Mouse (Mus musculus) intestine, embryonic 16.5 days (tissue): ENCODE measurements around the gene Gm8720. TPM values are rescaled to one million over a fixed set of nuclear protein-coding genes. Genes with fewer than 3 reads are reported as not detected.
"Not testable (repeated sequence)": the region's sequence is repeated elsewhere in the genome, so short reads cannot be mapped to it uniquely, and the experiment has no call there.

Experiments
- ATAC-seq: fragments of 200-750 bp; cut with Nextera tagmentation; 2 replicates; pipeline ENCODE4 v1.8.0; 2017; ENCODE audit warnings: moderate TSS enrichment, moderate library complexity
- H3K27ac ChIP-seq: fragments of 300-500 bp; sonication (generic); 2 replicates; pipeline ENCODE4 v1.5.1; 2014; ENCODE audit warnings: mild to moderate bottlenecking, low read length
- H3K27me3 ChIP-seq: fragments of 300-500 bp; sonication (generic); replicated peaks from 2 replicates; pipeline ENCODE4 v1.6.1; 2014; ENCODE audit warnings: low read length, control low read depth, mixed read lengths; ENCODE audit not compliant: control insufficient read depth, insufficient read depth
- H3K36me3 ChIP-seq: fragments of 300-500 bp; sonication (generic); 2 replicates; pipeline ENCODE4 v1.6.1; 2014; ENCODE audit warnings: low read length, control low read depth; ENCODE audit not compliant: control insufficient read depth, insufficient read depth
- H3K4me1 ChIP-seq: fragments of 300-500 bp; sonication (generic); 2 replicates; pipeline ENCODE4 v1.6.1; 2014; ENCODE audit warnings: low read length, control low read depth, mixed read lengths; ENCODE audit not compliant: control insufficient read depth, insufficient read depth
- H3K4me2 ChIP-seq: fragments of 300-500 bp; sonication (generic); 2 replicates; pipeline ENCODE4 v1.6.1; 2014; ENCODE audit warnings: low read depth, low read length, control low read depth
- H3K4me3 ChIP-seq: fragments of 300-500 bp; sonication (generic); 2 replicates; pipeline ENCODE4 v1.5.1; 2014; ENCODE audit warnings: mild to moderate bottlenecking, low read length
- H3K9ac ChIP-seq: fragments of 300-500 bp; sonication (generic); 2 replicates; pipeline ENCODE4 v1.6.1; 2014; ENCODE audit warnings: low read depth, low read length
- H3K9me3 ChIP-seq: fragments of 300-500 bp; sonication (generic); 2 replicates; pipeline ENCODE4 v1.6.1; 2016; ENCODE audit warnings: low read length, control low read depth; ENCODE audit not compliant: control insufficient read depth
- WGBS: fragments of 180-500 bp; shearing (Covaris S2); extraction: QIAGEN DNeasy Blood & Tissue Kit; methylation state at CpG from one replicate; pipeline ENCODE4 v1.1.7; 2014; 5-methylcytosine and 5-hydroxymethylcytosine counted together
- polyA plus RNA-seq: library from polyadenylated mRNA; unstranded; fragments of >200 nt; fragmentation: Nextera tagmentation; extraction: Ambion mirVana; gene quantifications from 2 replicates; pipeline ENCODE4 v1.2.1, GENCODE M21; 2015

Gene Gm8720
- polyA plus RNA-seq: not detected in 2 replicates

- not testable (repeated sequence) for H3K27ac ChIP-seq, H3K4me2 ChIP-seq, H3K27me3 ChIP-seq, H3K4me1 ChIP-seq, ATAC-seq, H3K9me3 ChIP-seq, H3K36me3 ChIP-seq, H3K9ac ChIP-seq, H3K4me3 ChIP-seq
- no CpG with 5 or more reads among the region's 1 CpGs for WGBS
Measured at GRCm38 (mm10) chr7:23067356-23067755, at the start of gene Gm8720. Gm8720 (minus strand) TSS chr7:23067456.

GRCm38 (mm10) chr7:23055240-23055639 lies 12.0 kb downstream of the Gm8720 start, which contains the start of gene Vmn1r163:
Vmn1r163 (plus strand) TSS chr7:23055540.
- WGBS: no CpG with 5 or more reads among the region's 1 CpGs
- ATAC-seq, H3K36me3 ChIP-seq, H3K9me3 ChIP-seq, H3K4me1 ChIP-seq, H3K27me3 ChIP-seq, H3K4me2 ChIP-seq, H3K4me3 ChIP-seq, H3K27ac ChIP-seq, H3K9ac ChIP-seq: not testable (repeated sequence)

GRCm38 (mm10) chr7:23019823-23020222 lies 47.4 kb downstream of the Gm8720 start, which contains the start of gene Gm4216:
Gm4216 (minus strand) TSS chr7:23019923.
- H3K9ac ChIP-seq, H3K4me2 ChIP-seq, H3K4me1 ChIP-seq, H3K9me3 ChIP-seq, H3K4me3 ChIP-seq, H3K27ac ChIP-seq, H3K27me3 ChIP-seq, ATAC-seq, H3K36me3 ChIP-seq: not testable (repeated sequence)
- WGBS: no CpG with 5 or more reads among the region's 3 CpGs

Other genes with a start within 250 kb of the Gm8720 start
- not detected in 2 replicates for gene Vmn1r159, start 223.9 kb downstream of the Gm8720 start, polyA plus RNA-seq
- gene Vmn1r160, start 196.2 kb downstream of the Gm8720 start, polyA plus RNA-seq: not detected in 2 replicates
- not detected in 2 replicates for gene Gm4214, start 82.8 kb downstream of the Gm8720 start, polyA plus RNA-seq
- not detected in 2 replicates for gene Gm4216, start 47.5 kb downstream of the Gm8720 start, polyA plus RNA-seq
- gene Vmn1r163, start 11.9 kb downstream of the Gm8720 start, polyA plus RNA-seq: not detected in 2 replicates
- not detected in 2 replicates for gene Gm10662, start 77.0 kb upstream of the Gm8720 start, polyA plus RNA-seq
- not detected in 2 replicates for gene Vmn1r165, start 149.9 kb upstream of the Gm8720 start, polyA plus RNA-seq
- not detected in 2 replicates for gene Vmn1r166, start 184.2 kb upstream of the Gm8720 start, polyA plus RNA-seq
- gene Gm6902, start 211.4 kb upstream of the Gm8720 start, polyA plus RNA-seq: not detected in 2 replicates
- not detected in 2 replicates for gene Nlrp4e, start 233.7 kb upstream of the Gm8720 start, polyA plus RNA-seq